Mouse (Mus musculus): ENCODE results near the gene Nbas. TPM values are rescaled to one million over a fixed set of nuclear protein-coding genes. Genes with fewer than 3 reads are reported as not detected.

Gene Nbas
- polyA plus RNA-seq, 1 experiment from 2014 or later, result 15.7 TPM

GRCm38 (mm10) chr12:13539171-13539570 is 270.2 kb downstream of the Nbas start:
- Histone ChIP-seq H3K4me1 (ENCODE audit: control insufficient read depth, insufficient read depth, low read length) (no peaks in the 10 kb centered on the region), H3K4me3 (ENCODE audit: low read depth, low read length) (no peak overlapping the region), H3K9ac (ENCODE audit: low read length) (no peak overlapping the region), H3K9me3 (ENCODE audit: control insufficient read depth, low read length) (no peaks in the 10 kb centered on the region), H3K36me3 (ENCODE audit: control insufficient read depth, insufficient read depth, low read length) (no peaks in the 10 kb centered on the region), H3K27me3 (ENCODE audit: control insufficient read depth, insufficient read depth, low read length) (no peaks in the 10 kb centered on the region), H3K27ac (ENCODE audit: low read depth, low read length) (no peak overlapping the region), H3K4me2 (no peak overlapping the region)
- 91% methylated on average over 4 of the region's 4 CpGs for WGBS
- ATAC-seq (ENCODE audit: low FRiP score) (no peak), DNase-seq (ENCODE audit: low spot score, missing footprints) (no peak)

DNA sequence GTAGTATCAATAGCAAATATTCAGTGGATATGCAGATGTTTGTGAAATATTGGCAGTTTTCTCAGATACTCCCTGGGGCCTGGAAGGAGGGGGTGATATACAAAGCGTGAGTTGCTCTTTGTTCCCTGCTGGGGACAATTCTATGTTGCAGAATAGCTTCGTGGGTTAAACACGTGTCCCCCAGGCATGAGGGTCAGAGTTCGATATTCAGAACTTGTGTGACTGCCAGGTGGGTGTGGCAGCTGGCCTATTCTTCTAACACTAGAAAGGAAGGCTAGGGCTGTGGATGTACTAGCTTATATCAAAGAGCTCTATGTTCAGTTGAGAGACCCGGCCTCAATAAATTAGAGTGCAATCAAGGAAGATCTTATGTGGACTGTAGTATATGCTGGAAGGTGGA is 274.9 kb downstream of the Nbas start:
- 70% methylated on average over 5 of the region's 5 CpGs for WGBS
- DNase-seq (ENCODE audit: low spot score, missing footprints), result no peak
- ATAC-seq (ENCODE audit: low FRiP score), result no peak
- H3K27ac ChIP-seq (ENCODE audit: low read depth, low read length), result no peak overlapping the region
- no peak overlapping the region for H3K4me3 ChIP-seq (ENCODE audit: low read depth, low read length)
- no peaks in the 10 kb centered on the region for H3K27me3 ChIP-seq (ENCODE audit: control insufficient read depth, insufficient read depth, low read length)
- no peak overlapping the region for H3K9ac ChIP-seq (ENCODE audit: low read length)
- H3K4me1 ChIP-seq (ENCODE audit: control insufficient read depth, insufficient read depth, low read length), result no peaks in the 10 kb centered on the region
- no peaks in the 10 kb centered on the region for H3K9me3 ChIP-seq (ENCODE audit: control insufficient read depth, low read length)
- H3K36me3 ChIP-seq (ENCODE audit: control insufficient read depth, insufficient read depth, low read length), result no peaks in the 10 kb centered on the region
- H3K4me2 ChIP-seq, result no peak overlapping the region

GRCm38 (mm10) chr12:13563646-13564289 is 294.8 kb downstream of the Nbas start:
- no peak overlapping the region for H3K27ac ChIP-seq (ENCODE audit: low read depth, low read length)
- H3K4me1 ChIP-seq (ENCODE audit: control insufficient read depth, insufficient read depth, low read length), result no peaks in the 10 kb centered on the region
- H3K9me3 ChIP-seq (ENCODE audit: control insufficient read depth, low read length), result no peaks in the 10 kb centered on the region
- no peaks in the 10 kb centered on the region for H3K27me3 ChIP-seq (ENCODE audit: control insufficient read depth, insufficient read depth, low read length)
- no peak overlapping the region for H3K4me3 ChIP-seq (ENCODE audit: low read depth, low read length)
- 90% methylated on average over 5 of the region's 5 CpGs for WGBS
- ATAC-seq (ENCODE audit: low FRiP score), result no peak
- no peaks in the 10 kb centered on the region for H3K36me3 ChIP-seq (ENCODE audit: control insufficient read depth, insufficient read depth, low read length)
- no peak overlapping the region for H3K9ac ChIP-seq (ENCODE audit: low read length)
- DNase-seq (ENCODE audit: low spot score, missing footprints), result peak; percentile 71
- H3K4me2 ChIP-seq, result no peak overlapping the region

- no peak for ATAC-seq (ENCODE audit: low FRiP score)
- Histone ChIP-seq H3K4me3 (ENCODE audit: low read depth, low read length) (no peak overlapping the region), H3K36me3 (ENCODE audit: control insufficient read depth, insufficient read depth, low read length) (no peaks in the 10 kb centered on the region)
These were observed 295.4 kb downstream of the Nbas start for GRCm38 (mm10) chr12:13564330-13564729.

GRCm38 (mm10) chr12:13566421-13566820 is 297.5 kb downstream of the Nbas start:
- Histone ChIP-seq H3K27me3 (ENCODE audit: control insufficient read depth, insufficient read depth, low read length) (no peaks in the 10 kb centered on the region), H3K4me2 (no peak overlapping the region), H3K9me3 (ENCODE audit: control insufficient read depth, low read length) (no peaks in the 10 kb centered on the region), H3K27ac (ENCODE audit: low read depth, low read length) (no peak overlapping the region), H3K36me3 (ENCODE audit: control insufficient read depth, insufficient read depth, low read length) (no peaks in the 10 kb centered on the region), H3K4me3 (ENCODE audit: low read depth, low read length) (no peak overlapping the region), H3K4me1 (ENCODE audit: control insufficient read depth, insufficient read depth, low read length) (no peaks in the 10 kb centered on the region), H3K9ac (ENCODE audit: low read length) (no peak overlapping the region)
- 93% methylated on average over 7 of the region's 7 CpGs for WGBS
- DNase-seq (ENCODE audit: low spot score, missing footprints) (peak; percentile 59), ATAC-seq (ENCODE audit: low FRiP score) (no peak)

More at GRCm38 (mm10) chr12:13564330-13564729, 295.4 kb downstream of the Nbas start:
- H3K9ac ChIP-seq (ENCODE audit: low read length), result no peak overlapping the region
- no peak overlapping the region for H3K27ac ChIP-seq (ENCODE audit: low read depth, low read length)
- H3K27me3 ChIP-seq (ENCODE audit: control insufficient read depth, insufficient read depth, low read length), result no peaks in the 10 kb centered on the region
- no peak for DNase-seq (ENCODE audit: low spot score, missing footprints)
- H3K9me3 ChIP-seq (ENCODE audit: control insufficient read depth, low read length), result no peaks in the 10 kb centered on the region
- 88% methylated on average over 2 of the region's 2 CpGs for WGBS
- H3K4me2 ChIP-seq, result no peak overlapping the region
- H3K4me1 ChIP-seq (ENCODE audit: control insufficient read depth, insufficient read depth, low read length), result no peaks in the 10 kb centered on the region

GRCm38 (mm10) chr12:13575158-13575557 is 306.2 kb downstream of the Nbas start:
- Histone ChIP-seq H3K36me3 (ENCODE audit: control insufficient read depth, insufficient read depth, low read length) (no peaks in the 10 kb centered on the region), H3K9ac (ENCODE audit: low read length) (no peak overlapping the region), H3K4me1 (ENCODE audit: control insufficient read depth, insufficient read depth, low read length) (no peaks in the 10 kb centered on the region), H3K4me2 (no peak overlapping the region), H3K4me3 (ENCODE audit: low read depth, low read length) (no peak overlapping the region), H3K27me3 (ENCODE audit: control insufficient read depth, insufficient read depth, low read length) (no peaks in the 10 kb centered on the region), H3K27ac (ENCODE audit: low read depth, low read length) (no peak overlapping the region), H3K9me3 (ENCODE audit: control insufficient read depth, low read length) (no peaks in the 10 kb centered on the region)
- ATAC-seq (ENCODE audit: low FRiP score) (no peak), DNase-seq (ENCODE audit: low spot score, missing footprints) (peak; percentile 28)
- 86% methylated on average over 4 of the region's 4 CpGs for WGBS

- peak; percentile 73 for DNase-seq (ENCODE audit: low spot score, missing footprints)
- Histone ChIP-seq H3K4me3 (ENCODE audit: low read depth, low read length) (no peak overlapping the region), H3K9ac (ENCODE audit: low read length) (no peak overlapping the region), H3K9me3 (ENCODE audit: control insufficient read depth, low read length) (no peaks in the 10 kb centered on the region), H3K4me1 (ENCODE audit: control insufficient read depth, insufficient read depth, low read length) (no peaks in the 10 kb centered on the region), H3K36me3 (ENCODE audit: control insufficient read depth, insufficient read depth, low read length) (no peaks in the 10 kb centered on the region), H3K27ac (ENCODE audit: low read depth, low read length) (no peak overlapping the region), H3K4me2 (no peak overlapping the region), H3K27me3 (ENCODE audit: control insufficient read depth, insufficient read depth, low read length) (no peaks in the 10 kb centered on the region)
- WGBS, result 93% methylated on average over 5 of the region's 5 CpGs
- ATAC-seq (ENCODE audit: low FRiP score), result no peak
These were observed 307.0 kb downstream of the Nbas start for GRCm38 (mm10) chr12:13575605-13576600.

DNA sequence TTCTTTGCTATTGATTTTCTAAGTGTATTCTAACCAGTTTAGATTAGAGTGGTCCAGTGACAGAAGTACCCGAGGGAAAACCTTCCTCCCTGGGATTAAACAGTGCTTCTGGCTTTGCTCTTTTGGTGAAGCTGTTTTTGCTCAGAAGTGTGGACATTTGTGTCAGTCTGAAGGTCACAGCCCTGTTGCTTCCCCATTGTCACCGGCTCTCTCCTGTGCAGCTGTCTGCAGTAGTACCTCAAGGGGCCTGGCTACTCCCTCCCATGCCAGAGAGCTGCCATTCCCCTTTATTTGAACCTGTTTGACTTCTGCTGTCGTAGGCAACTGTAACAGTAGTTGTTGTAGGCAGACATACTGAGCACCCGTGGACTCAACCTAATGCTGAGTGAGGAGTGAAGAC is 307.8 kb downstream of the Nbas start:
- ATAC-seq (ENCODE audit: low FRiP score), result no peak
- Histone ChIP-seq H3K9ac (ENCODE audit: low read length) (no peak overlapping the region), H3K36me3 (ENCODE audit: control insufficient read depth, insufficient read depth, low read length) (no peaks in the 10 kb centered on the region), H3K4me1 (ENCODE audit: control insufficient read depth, insufficient read depth, low read length) (no peaks in the 10 kb centered on the region), H3K4me2 (no peak overlapping the region), H3K27ac (ENCODE audit: low read depth, low read length) (no peak overlapping the region), H3K9me3 (ENCODE audit: control insufficient read depth, low read length) (no peaks in the 10 kb centered on the region), H3K27me3 (ENCODE audit: control insufficient read depth, insufficient read depth, low read length) (no peaks in the 10 kb centered on the region), H3K4me3 (ENCODE audit: low read depth, low read length) (no peak overlapping the region)
- DNase-seq (ENCODE audit: low spot score, missing footprints), result peak; percentile 51
- 74% methylated on average over 4 of the region's 4 CpGs for WGBS

- Histone ChIP-seq H3K27ac (ENCODE audit: low read depth, low read length) (no peak overlapping the region), H3K4me2 (no peak overlapping the region), H3K4me1 (ENCODE audit: control insufficient read depth, insufficient read depth, low read length) (no peaks in the 10 kb centered on the region), H3K27me3 (ENCODE audit: control insufficient read depth, insufficient read depth, low read length) (no peaks in the 10 kb centered on the region), H3K9me3 (ENCODE audit: control insufficient read depth, low read length) (no peaks in the 10 kb centered on the region), H3K9ac (ENCODE audit: low read length) (no peak overlapping the region), H3K4me3 (ENCODE audit: low read depth, low read length) (no peak overlapping the region), H3K36me3 (ENCODE audit: control insufficient read depth, insufficient read depth, low read length) (no peaks in the 10 kb centered on the region)
- ATAC-seq (ENCODE audit: low FRiP score) (no peak), DNase-seq (ENCODE audit: low spot score, missing footprints) (peak; percentile 75)
- WGBS, result 88% methylated on average over 1 of the region's 1 CpGs
These were observed 311.9 kb downstream of the Nbas start for GRCm38 (mm10) chr12:13580796-13581195.
